Mouse (Mus musculus): ENCODE data around the gene Adgrg5. TPM values are rescaled to one million over a fixed set of nuclear protein-coding genes. Genes with fewer than 3 reads are reported as not detected.

Gene Adgrg5
- total RNA-seq, 4 experiments from 2014 or later: 0.57 TPM; not detected in 3

- DNase-seq (ENCODE audit: low spot score): peak; percentile 95
Observed at GRCm38 (mm10) chr8:94917352-94917751, 6.1 kb upstream of the Adgrg5 start.

GRCm38 (mm10) chr8:94917851-94918495, 5.5 kb upstream of the Adgrg5 start, which contains the start of gene Ccdc102a:
Gene Ccdc102a (minus strand): TSS chr8:94918098.
- DNase-seq (ENCODE audit: low spot score): peak; percentile 37

- DNase-seq (ENCODE audit: low spot score): no peak
Observed at GRCm38 (mm10) chr8:94919256-94919655, 4.2 kb upstream of the Adgrg5 start.

- DNase-seq (ENCODE audit: low spot score): no peak
Observed at GRCm38 (mm10) chr8:94922176-94922575, 1.3 kb upstream of the Adgrg5 start.

- peak; percentile 25 for DNase-seq (ENCODE audit: low spot score)
Observed at GRCm38 (mm10) chr8:94922602-94923001, 892 bp upstream of the Adgrg5 start.

GRCm38 (mm10) chr8:94928227-94928626, 4.7 kb downstream of the Adgrg5 start:
- no peak for DNase-seq (ENCODE audit: low spot score)

- DNase-seq (ENCODE audit: low spot score): no peak
Observed at GRCm38 (mm10) chr8:94933918-94934317, 10.4 kb downstream of the Adgrg5 start.

GRCm38 (mm10) chr8:94935172-94935571, 11.7 kb downstream of the Adgrg5 start:
- DNase-seq (ENCODE audit: low spot score): no peak

GRCm38 (mm10) chr8:94942566-94942965, 19.1 kb downstream of the Adgrg5 start:
- DNase-seq (ENCODE audit: low spot score): peak; percentile 63

GRCm38 (mm10) chr8:94945185-94945584, 21.7 kb downstream of the Adgrg5 start:
- DNase-seq (ENCODE audit: low spot score): no peak

GRCm38 (mm10) chr8:94948421-94948820, 24.9 kb downstream of the Adgrg5 start:
- DNase-seq (ENCODE audit: low spot score): no peak

- no peak for DNase-seq (ENCODE audit: low spot score)
Observed at GRCm38 (mm10) chr8:94949010-94949409, 25.5 kb downstream of the Adgrg5 start.

- DNase-seq (ENCODE audit: low spot score): peak; percentile 77
Observed at GRCm38 (mm10) chr8:94950046-94950445, 26.6 kb downstream of the Adgrg5 start.

GRCm38 (mm10) chr8:94950458-94950857, 27.0 kb downstream of the Adgrg5 start:
- no peak for DNase-seq (ENCODE audit: low spot score)

- DNase-seq (ENCODE audit: low spot score): no peak
Observed at GRCm38 (mm10) chr8:94952086-94952485, 28.6 kb downstream of the Adgrg5 start.

GRCm38 (mm10) chr8:94953624-94954367, 30.3 kb downstream of the Adgrg5 start:
- DNase-seq (ENCODE audit: low spot score): no peak

GRCm38 (mm10) chr8:94954368-94954737, 30.9 kb downstream of the Adgrg5 start:
- DNase-seq (ENCODE audit: low spot score): no peak

- peak; percentile 28 for DNase-seq (ENCODE audit: low spot score)
Observed at GRCm38 (mm10) chr8:94954921-94955758, 31.6 kb downstream of the Adgrg5 start.

- DNase-seq (ENCODE audit: low spot score): no peak
Observed at GRCm38 (mm10) chr8:94956078-94956574, 32.6 kb downstream of the Adgrg5 start.

- DNase-seq (ENCODE audit: low spot score): no peak
Observed at GRCm38 (mm10) chr8:94962201-94962600, 38.7 kb downstream of the Adgrg5 start.

GRCm38 (mm10) chr8:94964828-94965227, 41.3 kb downstream of the Adgrg5 start:
- DNase-seq (ENCODE audit: low spot score): no peak

- no peak for DNase-seq (ENCODE audit: low spot score)
Observed at GRCm38 (mm10) chr8:94966578-94966977, 43.1 kb downstream of the Adgrg5 start.

All from heart, adult 8-10 months (tissue).